Mouse (Mus musculus) liver, embryonic 12.5 days (tissue): Measurements from ENCODE around the gene Lrrn4cl. TPM values are rescaled to one million over a fixed set of nuclear protein-coding genes. Genes with fewer than 3 reads are reported as not detected.
A peak's percentile ranks its signal among the peaks of the same experiment; 100 is the strongest.
"Not testable (repeated sequence)": the region's sequence is repeated elsewhere in the genome, so short reads cannot be mapped to it uniquely, and the experiment has no call there.

Experiments
- ATAC-seq: fragments of 200-750 bp; cut with Nextera tagmentation; 2 replicates; pipeline ENCODE4 v1.8.0; 2017; ENCODE audit warnings: moderate number of reproducible peaks, mild to moderate bottlenecking, moderate library complexity
- H3K27ac ChIP-seq: fragments of 300-500 bp; sonication (generic); 2 replicates; pipeline ENCODE4 v1.5.1; 2016; ENCODE audit warnings: mild to moderate bottlenecking
- H3K27me3 ChIP-seq: fragments of 300-500 bp; sonication (generic); replicated peaks from 2 replicates; pipeline ENCODE4 v1.6.1; 2016; ENCODE audit warnings: mild to moderate bottlenecking, moderate library complexity
- H3K36me3 ChIP-seq: fragments of 300-500 bp; sonication (generic); 2 replicates; pipeline ENCODE4 v1.6.1; 2016; ENCODE audit warnings: mild to moderate bottlenecking, moderate library complexity
- H3K4me1 ChIP-seq: fragments of 300-500 bp; sonication (generic); 2 replicates; pipeline ENCODE4 v1.6.1; 2016
- H3K4me2 ChIP-seq: fragments of 300-500 bp; sonication (generic); 2 replicates; pipeline ENCODE4 v1.6.1; 2016; ENCODE audit warnings: mild to moderate bottlenecking, moderate library complexity
- H3K4me3 ChIP-seq: fragments of 300-500 bp; sonication (generic); 2 replicates; pipeline ENCODE4 v1.5.1; 2016; ENCODE audit warnings: mild to moderate bottlenecking, moderate library complexity
- H3K9ac ChIP-seq: fragments of 300-500 bp; sonication (generic); 2 replicates; pipeline ENCODE4 v1.6.1; 2016; ENCODE audit warnings: mild to moderate bottlenecking, moderate library complexity
- H3K9me3 ChIP-seq: fragments of 300-500 bp; sonication (generic); replicated peaks from 2 replicates; pipeline ENCODE4 v1.6.1; 2016; ENCODE audit warnings: mild to moderate bottlenecking, moderate library complexity
- WGBS: fragments of 180-500 bp; shearing (Covaris S2); methylation state at CpG from one replicate; pipeline ENCODE4 v1.1.7; 2016; ENCODE audit not compliant: insufficient replicate concordance; 5-methylcytosine and 5-hydroxymethylcytosine counted together
- polyA plus RNA-seq: library from polyadenylated mRNA; unstranded; fragments of >200 nt; fragmentation: Nextera tagmentation; extraction: Ambion mirVana; gene quantifications from 2 replicates; pipeline ENCODE4 v1.2.1, GENCODE M21; 2016

Lrrn4cl gene
- polyA plus RNA-seq, 1 experiment from 2014 or later: 0.11 TPM

DNA sequence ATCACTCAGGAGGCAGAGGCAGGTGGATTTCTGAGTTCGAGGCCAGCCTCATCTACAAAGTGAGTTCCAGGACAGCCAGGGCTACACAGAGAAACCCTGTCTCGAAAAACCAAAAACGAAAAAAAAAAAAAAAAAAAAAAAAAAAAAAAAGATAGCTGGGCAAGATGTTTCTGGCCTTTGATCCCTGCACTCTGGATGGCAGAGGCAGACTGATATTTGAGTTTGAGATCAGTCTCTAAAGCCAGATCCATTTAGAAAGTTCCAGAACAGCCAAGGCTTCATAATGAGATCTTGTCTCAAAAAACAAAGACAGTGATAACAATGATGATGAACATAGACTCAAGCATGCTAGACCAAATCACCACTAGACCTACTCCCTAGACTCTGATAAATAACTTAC, 19.8 kb downstream of the Lrrn4cl start:
- H3K9me3 ChIP-seq, ATAC-seq, H3K27me3 ChIP-seq: not testable (repeated sequence)
- Histone ChIP-seq H3K4me1 (peaks cover 40% of the 10 kb centered on the region), H3K4me3 (peak overlapping the region; percentile 78), H3K4me2 (peak overlapping the region; percentile 84), H3K9ac (peak overlapping the region; percentile 91), H3K36me3 (peaks cover 23% of the 10 kb centered on the region), H3K27ac (peak overlapping the region; percentile 86)
- 67% methylated on average over 3 of the region's 3 CpGs for WGBS

DNA sequence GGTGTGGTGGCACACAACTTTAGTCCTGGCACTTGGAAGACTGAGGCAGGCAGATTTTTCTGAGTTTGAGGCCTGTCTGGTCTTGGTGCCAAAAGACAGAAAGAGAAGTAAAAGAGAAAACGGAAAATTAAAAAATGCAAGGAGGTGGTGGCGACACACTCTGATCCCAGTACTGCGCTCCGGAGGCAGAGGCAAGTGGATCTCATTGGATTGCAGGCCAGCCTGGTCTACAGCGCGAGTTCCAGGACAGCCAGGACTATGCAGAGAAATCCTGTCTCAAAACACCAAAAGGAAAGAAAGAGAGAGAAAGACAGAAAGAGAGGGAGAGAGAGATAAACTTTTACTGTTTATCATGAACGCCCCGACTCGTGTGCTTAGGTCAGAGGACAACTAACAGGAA, 20.3 kb downstream of the Lrrn4cl start:
- Histone ChIP-seq H3K4me1 (peaks cover 40% of the 10 kb centered on the region), H3K27me3 (no peaks in the 10 kb centered on the region), H3K9ac (peak overlapping the region; percentile 91), H3K4me3 (peak overlapping the region; percentile 78), H3K27ac (peak overlapping the region; percentile 86), H3K36me3 (peaks cover 28% of the 10 kb centered on the region), H3K4me2 (peak overlapping the region; percentile 84), H3K9me3 (no peaks in the 10 kb centered on the region)
- peak; percentile 22 for ATAC-seq
- WGBS: 27% methylated on average over 9 of the region's 9 CpGs

DNA sequence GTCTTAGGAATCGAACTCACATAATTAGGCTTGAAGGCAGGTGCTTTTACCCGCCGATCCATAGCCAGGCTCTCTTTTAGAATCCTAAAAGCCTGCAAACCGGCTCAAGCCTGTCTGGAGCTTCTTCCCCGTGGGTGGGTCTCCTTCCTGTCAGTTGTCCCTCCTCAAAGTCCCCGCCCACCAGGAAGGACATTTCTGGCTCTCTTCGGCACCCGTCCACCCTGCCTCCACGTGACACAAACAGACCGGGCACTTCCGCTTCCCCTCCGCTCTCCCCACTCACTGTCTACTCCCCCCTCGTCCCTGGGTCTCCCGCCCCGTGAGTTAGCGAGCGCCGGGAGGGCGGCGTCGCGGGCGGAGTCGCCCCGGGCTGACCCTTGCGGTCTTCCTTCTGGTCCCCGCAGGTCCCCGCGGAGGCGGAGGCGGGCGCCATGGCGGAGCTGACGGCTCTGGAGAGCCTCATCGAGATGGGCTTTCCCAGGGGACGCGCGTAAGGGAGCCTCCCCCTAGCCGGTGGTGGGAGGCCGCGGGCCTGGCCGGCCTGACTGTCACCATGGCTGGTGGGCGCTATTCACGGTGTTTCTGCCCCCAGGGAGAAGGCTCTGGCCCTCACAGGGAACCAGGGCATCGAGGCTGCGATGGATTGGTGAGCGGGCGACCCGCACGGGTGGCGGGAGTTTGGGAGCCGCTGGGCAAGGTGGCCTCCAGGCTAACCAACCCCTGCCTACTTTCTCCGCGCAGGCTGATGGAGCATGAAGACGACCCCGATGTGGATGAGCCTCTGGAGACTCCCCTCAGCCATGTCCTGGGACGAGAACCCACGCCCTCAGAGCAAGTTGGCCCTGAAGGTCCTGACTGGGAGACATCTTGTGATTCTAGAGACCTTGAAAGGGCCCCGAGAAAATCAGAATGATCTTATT, 21.0 kb downstream of the Lrrn4cl start, which contains the start of gene Ubxn1:
Gene Ubxn1, plus strand, starts transcription at position 230 of the 920 bp plus-strand sequence.
- H3K9me3 ChIP-seq: no peaks in the 10 kb centered on the region
- peak within 1 kb of the TSS; percentile 78 for H3K4me3 ChIP-seq
- peaks cover 35% of the 10 kb centered on the region for H3K36me3 ChIP-seq
- no peaks in the 10 kb centered on the region for H3K27me3 ChIP-seq
- peak within 1 kb of the TSS; percentile 91 for H3K9ac ChIP-seq
- H3K4me2 ChIP-seq: peak within 1 kb of the TSS; percentile 84
- peaks cover 40% of the 10 kb centered on the region for H3K4me1 ChIP-seq
- peak within 1 kb of the TSS; percentile 86 for H3K27ac ChIP-seq
- ATAC-seq: peak; percentile 96
- WGBS: under 1% methylated on average over 59 of the region's 59 CpGs

DNA sequence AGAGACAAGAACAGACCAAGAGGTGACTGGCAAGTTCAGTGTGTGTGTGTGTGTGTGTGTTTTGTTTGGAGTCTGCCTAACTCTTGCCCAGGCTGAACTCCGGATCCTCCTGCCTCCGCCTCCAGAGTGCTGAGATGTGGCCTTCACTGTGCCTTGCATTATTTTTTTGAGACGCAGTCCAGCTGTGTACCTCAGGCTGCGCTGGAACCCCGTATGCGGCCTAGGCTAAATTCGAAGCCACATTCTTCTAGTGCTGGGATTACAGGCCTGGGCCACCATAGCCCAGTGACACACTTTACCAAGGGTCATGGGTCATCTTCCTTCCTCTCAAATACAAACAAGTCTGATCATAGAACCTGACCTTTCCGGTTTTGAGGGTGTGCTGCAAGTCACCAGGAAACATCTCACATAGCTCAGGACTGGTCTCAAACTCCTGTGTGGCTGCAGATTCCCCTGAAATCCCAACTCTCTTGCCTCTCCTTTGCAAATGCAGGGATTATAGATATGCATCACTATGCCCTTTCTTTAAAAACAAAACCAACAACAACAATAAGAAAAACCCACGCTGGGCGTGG, 21.8 kb downstream of the Lrrn4cl start:
- peak overlapping the region; percentile 86 for H3K27ac ChIP-seq
- peaks cover 40% of the 10 kb centered on the region for H3K4me1 ChIP-seq
- no peaks in the 10 kb centered on the region for H3K27me3 ChIP-seq
- ATAC-seq: no peak
- no peaks in the 10 kb centered on the region for H3K9me3 ChIP-seq
- H3K36me3 ChIP-seq: peaks cover 42% of the 10 kb centered on the region
- H3K4me2 ChIP-seq: peak overlapping the region; percentile 84
- peak overlapping the region; percentile 91 for H3K9ac ChIP-seq
- WGBS: 60% methylated on average over 10 of the region's 10 CpGs
- peak overlapping the region; percentile 78 for H3K4me3 ChIP-seq

DNA sequence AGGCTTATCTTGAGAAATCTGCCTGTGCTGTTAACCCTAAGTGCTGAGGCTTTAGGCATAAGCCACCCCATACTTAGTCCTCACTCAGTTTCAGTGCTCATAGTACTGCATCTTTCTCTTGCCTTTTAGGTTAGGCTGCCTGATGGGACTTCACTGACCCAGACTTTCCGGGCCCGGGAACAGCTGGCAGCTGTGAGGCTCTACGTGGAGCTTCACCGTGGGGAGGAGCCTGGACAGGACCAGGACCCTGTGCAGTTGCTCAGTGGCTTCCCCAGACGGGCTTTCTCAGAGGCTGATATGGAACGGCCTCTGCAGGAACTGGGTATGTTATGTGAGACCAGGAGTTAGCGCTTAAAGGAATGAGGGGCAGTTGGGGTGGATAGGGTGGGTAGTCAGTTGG, 24.5 kb downstream of the Lrrn4cl start:
- WGBS: 88% methylated on average over 7 of the region's 7 CpGs
- no peaks in the 10 kb centered on the region for H3K9me3 ChIP-seq
- H3K27ac ChIP-seq: 0 out of 2 replicates have a peak overlapping the region, but pooled peaks have one; percentile 41
- ATAC-seq: no peak
- H3K27me3 ChIP-seq: no peaks in the 10 kb centered on the region
- peak overlapping the region; percentile 24; the same call in 1 of the 2 replicates for H3K9ac ChIP-seq
- peaks cover 44% of the 10 kb centered on the region for H3K4me1 ChIP-seq
- no peak overlapping the region for H3K4me2 ChIP-seq
- no peak overlapping the region for H3K4me3 ChIP-seq
- H3K36me3 ChIP-seq: peaks cover 57% of the 10 kb centered on the region

DNA sequence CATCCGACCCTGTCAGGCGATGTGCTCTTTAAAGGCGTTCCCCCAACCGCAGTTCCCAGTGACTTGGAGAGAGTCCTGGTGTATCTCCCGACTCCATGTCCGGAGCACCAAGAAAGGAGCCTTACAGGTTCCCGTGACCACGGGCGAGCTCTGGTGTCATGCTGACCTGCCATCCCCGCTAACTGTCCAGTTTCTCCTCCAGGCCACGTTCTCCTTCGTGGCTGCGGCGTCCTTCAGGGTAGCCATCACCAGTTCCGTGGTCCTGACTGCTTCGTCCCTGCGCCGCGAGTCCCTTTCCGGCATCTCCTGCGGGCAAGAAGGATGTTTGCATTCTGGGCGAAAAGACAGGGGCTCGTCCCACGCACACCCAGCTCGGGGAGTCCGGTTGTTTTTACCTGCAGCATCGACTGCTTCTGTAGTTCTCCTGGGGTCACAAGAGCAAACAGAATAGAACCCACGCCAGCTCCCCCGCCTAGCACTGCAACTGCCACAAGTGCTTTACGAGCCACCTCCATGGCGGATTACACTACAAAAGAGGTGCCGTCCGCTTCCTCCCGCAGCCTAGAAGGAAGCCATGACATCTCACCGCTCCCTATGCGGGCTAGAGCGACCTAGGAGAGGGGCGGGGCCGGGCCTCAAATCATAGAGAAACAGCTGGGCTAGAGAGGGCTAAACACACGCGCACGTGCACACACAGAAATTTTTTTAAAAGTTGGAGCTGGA, 29.9 kb downstream of the Lrrn4cl start, which contains the start of gene Uqcc3:
Gene Uqcc3, minus strand, starts transcription at position 613 of the 723 bp plus-strand sequence.
- ATAC-seq: peak; percentile 94
- Histone ChIP-seq H3K9me3 (no peaks in the 10 kb centered on the region), H3K9ac (peak within 1 kb of the TSS; percentile 86), H3K4me2 (peak within 1 kb of the TSS; percentile 86), H3K27me3 (no peaks in the 10 kb centered on the region), H3K4me3 (peak within 1 kb of the TSS; percentile 85), H3K4me1 (peaks cover 21% of the 10 kb centered on the region), H3K36me3 (peaks cover 32% of the 10 kb centered on the region), H3K27ac (peak within 1 kb of the TSS; percentile 75)
- WGBS: under 1% methylated on average over 42 of the region's 42 CpGs

DNA sequence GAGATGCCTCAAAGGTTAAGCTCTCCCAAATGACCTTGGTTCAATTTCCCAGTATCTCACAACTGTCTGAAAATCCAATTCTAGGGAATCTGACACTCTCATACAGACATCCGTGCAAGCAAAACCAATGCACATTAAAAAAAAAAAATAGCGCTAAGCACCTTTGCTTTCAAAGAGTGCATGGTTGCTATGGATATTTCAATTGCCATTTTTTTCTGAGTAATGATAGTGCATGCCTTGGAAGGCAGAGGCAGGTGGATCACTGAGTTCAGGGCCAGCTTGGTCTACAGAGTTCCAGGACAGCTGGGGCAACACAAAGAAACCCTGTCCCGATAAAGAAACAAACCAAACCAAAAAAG, 30.4 kb downstream of the Lrrn4cl start:
- Histone ChIP-seq H3K27ac (peak overlapping the region; percentile 75; the same call in 1 of the 2 replicates), H3K4me2 (peak overlapping the region; percentile 86), H3K4me1 (peaks cover 21% of the 10 kb centered on the region), H3K9ac (peak overlapping the region; percentile 86), H3K4me3 (peak overlapping the region; percentile 85), H3K27me3 (no peaks in the 10 kb centered on the region), H3K36me3 (peaks cover 27% of the 10 kb centered on the region), H3K9me3 (no peaks in the 10 kb centered on the region)
- 10% methylated on average over 3 of the region's 3 CpGs for WGBS
- no peak for ATAC-seq

DNA sequence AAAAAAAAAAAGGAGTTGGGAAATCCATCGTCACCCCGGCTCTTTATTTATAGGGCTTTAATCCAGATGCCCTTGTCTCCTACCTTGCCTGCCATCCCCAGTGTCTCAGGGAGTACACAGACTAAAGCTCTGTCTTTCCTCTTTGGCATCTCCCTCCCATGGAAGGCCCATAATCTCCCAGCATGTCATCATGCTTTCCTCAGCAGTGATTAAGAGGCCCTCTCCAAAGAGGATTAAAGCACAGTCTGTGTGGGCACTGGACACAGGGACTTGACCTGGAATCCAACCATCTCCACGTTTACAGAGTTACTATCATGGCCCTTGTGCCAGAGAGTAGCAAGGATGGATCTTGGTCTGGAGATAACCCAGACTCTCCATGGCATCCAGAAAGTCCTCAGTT, 33.0 kb downstream of the Lrrn4cl start, which contains the start of the genes Lbhd1 and Gm49403:
Gene Lbhd1, plus strand, starts transcription at position 117 of the 400 bp plus-strand sequence.
Gene Gm49403, plus strand, starts transcription at position 315 of the 400 bp plus-strand sequence.
- H3K4me3 ChIP-seq: no peak within 1 kb of the TSS
- WGBS: 73% methylated on average over 3 of the region's 3 CpGs
- no peak for ATAC-seq
- H3K4me2 ChIP-seq: no peak within 1 kb of the TSS
- H3K27ac ChIP-seq: no peak within 1 kb of the TSS
- peaks cover 8% of the 10 kb centered on the region; the same call in 1 of the 2 replicates for H3K36me3 ChIP-seq
- peaks cover 36% of the 10 kb centered on the region for H3K4me1 ChIP-seq
- H3K9ac ChIP-seq: no peak within 1 kb of the TSS
- H3K9me3 ChIP-seq: no peaks in the 10 kb centered on the region
- no peaks in the 10 kb centered on the region for H3K27me3 ChIP-seq

DNA sequence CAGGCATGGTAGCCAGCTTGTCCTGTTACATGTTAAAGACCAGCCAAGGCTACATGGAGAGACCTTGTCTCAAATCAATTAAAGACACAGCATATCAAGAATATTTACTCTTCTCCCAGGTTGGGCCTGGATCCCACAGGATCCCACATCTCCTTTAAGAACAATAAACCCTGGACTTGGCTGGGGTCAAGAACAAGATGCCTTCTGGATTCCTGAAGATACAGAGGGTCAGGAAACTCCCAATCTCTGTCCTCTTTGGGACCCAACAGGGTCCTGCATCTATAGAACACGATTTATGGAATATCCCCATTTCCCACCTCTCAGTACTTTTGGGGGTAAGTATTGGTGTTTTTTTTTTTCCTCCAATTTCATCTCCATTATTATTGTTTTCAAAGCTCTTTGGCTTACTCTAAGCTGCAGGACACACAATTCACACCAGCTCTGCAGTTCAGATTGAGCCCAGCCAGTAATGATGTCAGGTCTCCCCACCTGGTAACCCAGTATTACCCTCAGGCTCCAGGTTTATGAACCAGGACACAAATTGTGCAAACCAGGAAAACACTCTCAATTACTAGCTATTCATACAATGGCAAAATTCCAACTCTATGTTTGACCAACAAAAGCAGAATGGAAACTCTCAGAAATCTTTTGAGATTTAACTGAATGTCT, 36.5 kb downstream of the Lrrn4cl start:
- H3K4me1 ChIP-seq: peaks cover 37% of the 10 kb centered on the region
- peak overlapping the region; percentile 89 for H3K9ac ChIP-seq
- no peaks in the 10 kb centered on the region for H3K9me3 ChIP-seq
- peaks cover 17% of the 10 kb centered on the region for H3K36me3 ChIP-seq
- peak overlapping the region; percentile 81 for H3K4me3 ChIP-seq
- H3K27me3 ChIP-seq: no peaks in the 10 kb centered on the region
- peak overlapping the region; percentile 77 for H3K4me2 ChIP-seq
- H3K27ac ChIP-seq: peak overlapping the region; percentile 89
- 43% methylated on average over 1 of the region's 1 CpGs for WGBS
- ATAC-seq: no peak

DNA sequence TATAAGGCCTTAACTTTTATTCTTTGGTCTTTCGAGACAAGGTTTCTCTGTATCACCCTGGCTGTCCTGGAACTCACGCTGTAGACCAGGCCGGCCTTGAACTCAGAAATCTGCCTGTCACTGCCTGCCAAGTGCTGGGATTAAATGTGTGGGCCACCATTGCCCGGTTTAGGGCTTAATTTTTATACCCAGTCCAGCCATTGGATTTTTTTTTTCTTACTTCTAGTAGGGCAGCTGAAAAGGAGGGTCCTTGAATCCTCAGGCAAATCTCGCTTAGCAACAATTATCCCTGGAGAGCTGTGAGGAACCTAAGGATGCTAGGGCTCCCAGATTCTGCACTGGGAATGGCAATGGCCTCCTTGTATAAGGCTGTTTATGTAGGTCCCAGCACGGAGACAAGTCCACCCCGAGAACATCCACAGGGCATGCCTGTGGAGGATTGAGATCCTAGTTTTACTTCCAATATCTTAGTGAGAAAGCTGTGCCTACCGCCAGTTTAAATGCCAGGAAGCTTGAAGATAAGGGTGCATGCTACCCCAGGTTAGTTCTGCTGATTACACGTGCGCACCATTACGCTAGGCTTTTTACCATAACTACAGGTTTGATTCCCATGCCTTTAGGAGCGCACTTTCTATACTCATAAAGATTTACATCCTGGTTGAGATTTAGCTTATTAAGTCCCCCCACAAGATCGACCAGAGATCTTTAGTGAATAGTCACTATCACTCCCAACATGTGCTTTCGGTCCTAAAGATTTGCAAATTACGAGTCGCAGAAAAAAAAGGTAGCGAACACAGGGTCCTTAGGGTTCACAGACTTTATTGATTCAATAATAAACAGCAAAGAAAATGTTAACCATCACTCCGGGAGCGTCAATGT, 37.3 kb downstream of the Lrrn4cl start:
- Histone ChIP-seq H3K36me3 (peaks cover 17% of the 10 kb centered on the region), H3K4me2 (peak overlapping the region; percentile 77), H3K27ac (peak overlapping the region; percentile 89), H3K9me3 (no peaks in the 10 kb centered on the region), H3K27me3 (no peaks in the 10 kb centered on the region), H3K4me1 (peaks cover 44% of the 10 kb centered on the region), H3K4me3 (peak overlapping the region; percentile 81), H3K9ac (peak overlapping the region; percentile 89)
- 8% methylated on average over 19 of the region's 19 CpGs for WGBS
- no peak for ATAC-seq
